Mouse (Mus musculus): Measurements from ENCODE around the gene Ccdc15. TPM values are rescaled to one million over a fixed set of nuclear protein-coding genes. Genes with fewer than 3 reads are reported as not detected.
"Not testable (repeated sequence)": the region's sequence is repeated elsewhere in the genome, so short reads cannot be mapped to it uniquely, and the experiment has no call there.

Ccdc15 gene
- polyA plus RNA-seq, 1 experiment from 2014 or later, result 2.2 TPM

GRCm38 (mm10) chr9:37347184-37347987, 846 bp downstream of the Ccdc15 start:
- Histone ChIP-seq H3K27ac (replicated peaks) (peak overlapping the region; percentile 91), H3K27me3 (ENCODE audit: control insufficient read depth, insufficient read depth, low read length) (no peaks in the 10 kb centered on the region), H3K36me3 (ENCODE audit: control insufficient read depth, insufficient read depth, low read length) (no peaks in the 10 kb centered on the region), H3K9ac (ENCODE audit: low read length) (peak overlapping the region; percentile 88), H3K9me3 (ENCODE audit: control insufficient read depth, low read length) (no peaks in the 10 kb centered on the region), H3K4me3 (ENCODE audit: low read depth, low read length) (peak overlapping the region; percentile 77), H3K4me1 (replicated peaks; ENCODE audit: control insufficient read depth, insufficient read depth) (peaks cover 5% of the 10 kb centered on the region; the same call in 1 of the 2 replicates), H3K4me2 (replicated peaks; ENCODE audit: low read depth) (peak overlapping the region; percentile 93)
- WGBS, result 16% methylated on average over 12 of the region's 12 CpGs
- TF ChIP-seq CTCF (IDR thresholded peaks at IDR 0.05; ENCODE audit: low read depth) (no peak), EP300 (optimal IDR thresholded peaks at IDR 0.05) (no peak)
- ATAC-seq (ENCODE audit: low FRiP score, low TSS enrichment), result no peak
- DNase-seq (ENCODE audit: low spot score), result peak; percentile 16

- Histone ChIP-seq H3K4me2 (replicated peaks; ENCODE audit: low read depth) (no peak overlapping the region), H3K27ac (replicated peaks) (no peak overlapping the region), H3K36me3 (ENCODE audit: control insufficient read depth, insufficient read depth, low read length) (no peaks in the 10 kb centered on the region), H3K9ac (ENCODE audit: low read length) (no peak overlapping the region), H3K4me1 (replicated peaks; ENCODE audit: control insufficient read depth, insufficient read depth) (peaks cover 5% of the 10 kb centered on the region; the same call in 1 of the 2 replicates), H3K27me3 (ENCODE audit: control insufficient read depth, insufficient read depth, low read length) (no peaks in the 10 kb centered on the region), H3K9me3 (ENCODE audit: control insufficient read depth, low read length) (no peaks in the 10 kb centered on the region), H3K4me3 (ENCODE audit: low read depth, low read length) (no peak overlapping the region)
- TF ChIP-seq EP300 (optimal IDR thresholded peaks at IDR 0.05), result no peak
- no peak for TF ChIP-seq CTCF (IDR thresholded peaks at IDR 0.05; ENCODE audit: low read depth)
- no peak for ATAC-seq (ENCODE audit: low FRiP score, low TSS enrichment)
- no peak for DNase-seq (ENCODE audit: low spot score)
- WGBS, result 70% methylated on average over 3 of the region's 3 CpGs
These were observed 2.8 kb downstream of the Ccdc15 start for GRCm38 (mm10) chr9:37345406-37345805.

- H3K27me3 ChIP-seq (ENCODE audit: control insufficient read depth, insufficient read depth, low read length), result no peaks in the 10 kb centered on the region
- H3K9me3 ChIP-seq (ENCODE audit: control insufficient read depth, low read length), result no peaks in the 10 kb centered on the region
- no peaks in the 10 kb centered on the region for H3K36me3 ChIP-seq (ENCODE audit: control insufficient read depth, insufficient read depth, low read length)
- H3K9ac ChIP-seq (ENCODE audit: low read length), result no peak overlapping the region
- H3K27ac ChIP-seq (replicated peaks), result no peak overlapping the region
- ATAC-seq (ENCODE audit: low FRiP score, low TSS enrichment) (no peak), DNase-seq (ENCODE audit: low spot score) (no peak)
- H3K4me2 ChIP-seq (replicated peaks; ENCODE audit: low read depth), result no peak overlapping the region
- peak; percentile 82 for TF ChIP-seq CTCF (IDR thresholded peaks at IDR 0.05; ENCODE audit: low read depth)
- no peak for TF ChIP-seq EP300 (optimal IDR thresholded peaks at IDR 0.05)
- no peak overlapping the region for H3K4me3 ChIP-seq (ENCODE audit: low read depth, low read length)
- no peaks in the 10 kb centered on the region for H3K4me1 ChIP-seq (replicated peaks; ENCODE audit: control insufficient read depth, insufficient read depth)
- WGBS, result 26% methylated on average over 3 of the region's 3 CpGs
These were observed 18.8 kb downstream of the Ccdc15 start for GRCm38 (mm10) chr9:37329456-37329855.

GRCm38 (mm10) chr9:37301720-37302119, 46.5 kb downstream of the Ccdc15 start:
- Histone ChIP-seq H3K36me3 (ENCODE audit: control insufficient read depth, insufficient read depth, low read length) (no peaks in the 10 kb centered on the region), H3K4me3 (ENCODE audit: low read depth, low read length) (no peak overlapping the region), H3K4me2 (replicated peaks; ENCODE audit: low read depth) (no peak overlapping the region), H3K9me3 (ENCODE audit: control insufficient read depth, low read length) (no peaks in the 10 kb centered on the region), H3K27ac (replicated peaks) (no peak overlapping the region), H3K9ac (ENCODE audit: low read length) (no peak overlapping the region), H3K4me1 (replicated peaks; ENCODE audit: control insufficient read depth, insufficient read depth) (no peaks in the 10 kb centered on the region), H3K27me3 (ENCODE audit: control insufficient read depth, insufficient read depth, low read length) (no peaks in the 10 kb centered on the region)
- DNase-seq (ENCODE audit: low spot score), result no peak
- 86% methylated on average over 1 of the region's 1 CpGs for WGBS
- TF ChIP-seq EP300 (optimal IDR thresholded peaks at IDR 0.05), result no peak
- no peak for TF ChIP-seq CTCF (IDR thresholded peaks at IDR 0.05; ENCODE audit: low read depth)
- no peak for ATAC-seq (ENCODE audit: low FRiP score, low TSS enrichment)

- not testable (repeated sequence) for H3K9me3 ChIP-seq (ENCODE audit: control insufficient read depth, low read length); H3K27ac ChIP-seq (replicated peaks); H3K9ac ChIP-seq (ENCODE audit: low read length); H3K36me3 ChIP-seq (ENCODE audit: control insufficient read depth, insufficient read depth, low read length); H3K4me2 ChIP-seq (replicated peaks; ENCODE audit: low read depth); H3K27me3 ChIP-seq (ENCODE audit: control insufficient read depth, insufficient read depth, low read length); DNase-seq (ENCODE audit: low spot score); H3K4me3 ChIP-seq (ENCODE audit: low read depth, low read length); H3K4me1 ChIP-seq (replicated peaks; ENCODE audit: control insufficient read depth, insufficient read depth); ATAC-seq (ENCODE audit: low FRiP score, low TSS enrichment)
- WGBS, result 82% methylated on average over 1 of the region's 1 CpGs
These were observed 47.7 kb downstream of the Ccdc15 start for GRCm38 (mm10) chr9:37300501-37300900.

- Histone ChIP-seq H3K9ac (ENCODE audit: low read length) (no peak overlapping the region), H3K27me3 (ENCODE audit: control insufficient read depth, insufficient read depth, low read length) (no peaks in the 10 kb centered on the region), H3K4me2 (replicated peaks; ENCODE audit: low read depth) (no peak overlapping the region), H3K27ac (replicated peaks) (no peak overlapping the region), H3K9me3 (ENCODE audit: control insufficient read depth, low read length) (no peaks in the 10 kb centered on the region), H3K36me3 (ENCODE audit: control insufficient read depth, insufficient read depth, low read length) (no peaks in the 10 kb centered on the region), H3K4me1 (replicated peaks; ENCODE audit: control insufficient read depth, insufficient read depth) (no peaks in the 10 kb centered on the region), H3K4me3 (ENCODE audit: low read depth, low read length) (no peak overlapping the region)
- no peak for DNase-seq (ENCODE audit: low spot score)
- no peak for ATAC-seq (ENCODE audit: low FRiP score, low TSS enrichment)
- TF ChIP-seq CTCF (IDR thresholded peaks at IDR 0.05; ENCODE audit: low read depth) (no peak), EP300 (optimal IDR thresholded peaks at IDR 0.05) (no peak)
These were observed 52.6 kb downstream of the Ccdc15 start for GRCm38 (mm10) chr9:37295586-37295985.
